Mouse (Mus musculus) ES-E14 (cell line): ENCODE measurements around the gene Cpped1.

ENCODE experiments used
- CHD2 ChIP-seq: IDR thresholded peaks from 2 replicates; pipeline ENCODE4 v1.6.1; 2014; ENCODE audit warnings: mild to moderate bottlenecking, low read depth, low read length, inconsistent platforms
- HCFC1 ChIP-seq: IDR thresholded peaks from 2 replicates; pipeline ENCODE4 v1.6.1; 2012; ENCODE audit warnings: low read length, inconsistent platforms, borderline replicate concordance; ENCODE audit not compliant: insufficient read depth
- ZNF384 ChIP-seq: IDR thresholded peaks from 2 replicates; pipeline ENCODE4 v1.6.1; 2012; ENCODE audit warnings: low read depth, low read length, inconsistent platforms

DNA sequence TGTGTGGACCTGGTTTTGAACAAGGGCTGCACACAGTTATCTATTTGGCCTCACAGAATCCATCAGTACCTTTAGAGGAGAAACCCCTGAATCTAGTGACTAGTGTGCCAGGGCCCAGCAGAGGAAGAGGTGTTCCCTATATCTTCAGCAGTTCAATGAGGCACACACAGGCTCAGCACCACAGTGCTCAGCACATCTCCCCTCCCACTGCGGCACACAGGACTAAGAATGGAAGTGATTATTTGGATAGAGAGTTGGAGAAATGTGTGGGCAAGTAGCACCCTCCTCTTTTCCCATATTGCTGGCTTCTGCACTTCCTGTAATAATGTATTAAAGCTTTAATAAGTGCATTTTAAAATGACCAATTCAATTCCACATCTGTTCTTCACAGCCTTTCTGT, 80.4 kb downstream of the Cpped1 start:
- no peak for TF ChIP-seq ZNF384
- TF ChIP-seq HCFC1: no peak
- no peak for TF ChIP-seq CHD2
